Mouse (Mus musculus) hindbrain, embryonic 14.5 days (tissue): Measurements from ENCODE around the gene Slc7a11. TPM values are rescaled to one million over a fixed set of nuclear protein-coding genes. Genes with fewer than 3 reads are reported as not detected.

Experiments used
- ATAC-seq: fragments of 200-750 bp; cut with Nextera tagmentation; 2 replicates; pipeline ENCODE4 v1.8.0; 2017; ENCODE audit warnings: moderate number of reproducible peaks, mild to moderate bottlenecking, moderate TSS enrichment, moderate library complexity; ENCODE audit not compliant: low FRiP score
- DNase-seq: peaks from one replicate; pipeline ENCODE4 v3.0.0-alpha.2; 2015; ENCODE audit warnings: low spot score
- H3K27ac ChIP-seq: fragments of 300-500 bp; sonication (generic); 2 replicates; pipeline ENCODE4 v1.5.1; 2014; ENCODE audit warnings: mild to moderate bottlenecking, moderate library complexity
- H3K27me3 ChIP-seq: fragments of 300-500 bp; sonication (generic); 2 replicates; pipeline ENCODE4 v1.6.1; 2014; ENCODE audit warnings: mild to moderate bottlenecking, low read length, mixed read lengths; ENCODE audit not compliant: control insufficient read depth, insufficient read depth
- H3K36me3 ChIP-seq: fragments of 300-500 bp; sonication (generic); replicated peaks from 2 replicates; pipeline ENCODE4 v1.6.1; 2014; ENCODE audit not compliant: control insufficient read depth, insufficient read depth
- H3K4me1 ChIP-seq: fragments of 300-500 bp; sonication (generic); replicated peaks from 2 replicates; pipeline ENCODE4 v1.6.1; 2014; ENCODE audit warnings: antibody characterized with exemption, low read length, mixed read lengths; ENCODE audit not compliant: control insufficient read depth, insufficient read depth
- H3K4me2 ChIP-seq: fragments of 300-500 bp; sonication (generic); replicated peaks from 2 replicates; pipeline ENCODE4 v1.6.1; 2014; ENCODE audit warnings: mild to moderate bottlenecking, moderate library complexity
- H3K4me3 ChIP-seq: fragments of 300-500 bp; sonication (generic); replicated peaks from 2 replicates; pipeline ENCODE4 v1.5.1; 2014; ENCODE audit warnings: mild to moderate bottlenecking, low read length
- H3K9ac ChIP-seq: fragments of 300-500 bp; sonication (generic); 2 replicates; pipeline ENCODE4 v1.6.1; 2014
- H3K9me3 ChIP-seq: fragments of 300-500 bp; sonication (generic); 2 replicates; pipeline ENCODE4 v1.6.1; 2016; ENCODE audit warnings: low read length; ENCODE audit not compliant: control insufficient read depth
- WGBS: fragments of 180-500 bp; shearing (Covaris S2); extraction: QIAGEN DNeasy Blood & Tissue Kit; methylation state at CpG from one replicate; pipeline ENCODE4 v1.1.7; 2014; 5-methylcytosine and 5-hydroxymethylcytosine counted together
- polyA plus RNA-seq: library from polyadenylated mRNA; unstranded; fragments of >200 nt; fragmentation: Nextera tagmentation; extraction: Ambion mirVana; gene quantifications from 2 replicates; pipeline ENCODE4 v1.2.1, GENCODE M21; 2014

Gene Slc7a11
- polyA plus RNA-seq, 1 experiment from 2014 or later = 6.3 TPM

DNA sequence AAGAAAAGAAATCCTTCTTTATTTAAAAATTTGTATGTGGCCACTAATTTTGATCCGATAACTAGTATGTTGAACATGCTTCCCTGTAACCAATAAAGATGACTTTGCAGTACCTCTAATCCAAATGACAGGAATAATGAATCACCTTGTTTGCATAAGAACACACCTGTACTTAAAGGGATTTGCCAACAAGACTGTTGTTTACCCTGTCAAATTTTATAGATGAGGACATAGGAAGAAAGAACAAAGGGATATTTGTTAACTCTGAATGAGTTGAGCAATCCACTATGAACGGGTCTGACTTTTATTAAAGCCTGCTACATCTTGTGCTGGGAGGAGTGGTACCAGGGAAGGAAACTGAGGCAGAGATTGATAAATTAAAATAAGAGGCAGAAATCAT is 181.3 kb downstream of the Slc7a11 start:
- DNase-seq = no peak
- 78% methylated on average over 2 of the region's 2 CpGs for WGBS

DNA sequence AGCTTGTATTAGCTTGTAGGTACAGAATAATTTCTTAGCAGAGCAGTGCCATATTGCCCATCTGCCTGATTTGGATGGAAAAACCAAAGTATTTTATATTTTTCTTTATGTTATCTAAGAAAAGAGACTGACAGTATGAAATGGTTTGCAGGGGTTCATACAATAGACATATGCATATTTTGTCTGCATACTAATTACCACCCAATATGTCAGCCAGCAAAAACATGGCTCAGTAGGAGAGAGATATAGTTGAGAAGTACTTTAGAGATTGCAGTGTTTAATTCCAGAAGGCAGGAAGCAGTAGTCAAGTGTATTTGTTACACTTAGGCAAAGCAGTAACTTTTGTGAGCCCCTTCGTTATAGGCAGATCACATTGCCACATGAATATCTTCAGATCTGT is 182.7 kb downstream of the Slc7a11 start:
- Histone ChIP-seq H3K36me3 (no peaks in the 10 kb centered on the region), H3K9ac (no peak overlapping the region), H3K27me3 (no peaks in the 10 kb centered on the region), H3K27ac (no peak overlapping the region), H3K4me3 (no peak overlapping the region), H3K9me3 (no peaks in the 10 kb centered on the region), H3K4me2 (no peak overlapping the region), H3K4me1 (0 out of 2 replicates have a peak, but pooled peaks cover 4% of the 10 kb centered on the region)
- WGBS = 91% methylated on average over 1 of the region's 1 CpGs
- DNase-seq (no peak), ATAC-seq (no peak)

More for the DNA sequence above, 181.3 kb downstream of the Slc7a11 start:
- no peak overlapping the region for H3K9ac ChIP-seq
- H3K4me3 ChIP-seq = no peak overlapping the region
- 0 out of 2 replicates have a peak, but pooled peaks cover 4% of the 10 kb centered on the region for H3K4me1 ChIP-seq
- H3K4me2 ChIP-seq = no peak overlapping the region
- H3K9me3 ChIP-seq = no peaks in the 10 kb centered on the region
- H3K27ac ChIP-seq = no peak overlapping the region
- no peaks in the 10 kb centered on the region for H3K36me3 ChIP-seq
- no peaks in the 10 kb centered on the region for H3K27me3 ChIP-seq
- no peak for ATAC-seq

DNA sequence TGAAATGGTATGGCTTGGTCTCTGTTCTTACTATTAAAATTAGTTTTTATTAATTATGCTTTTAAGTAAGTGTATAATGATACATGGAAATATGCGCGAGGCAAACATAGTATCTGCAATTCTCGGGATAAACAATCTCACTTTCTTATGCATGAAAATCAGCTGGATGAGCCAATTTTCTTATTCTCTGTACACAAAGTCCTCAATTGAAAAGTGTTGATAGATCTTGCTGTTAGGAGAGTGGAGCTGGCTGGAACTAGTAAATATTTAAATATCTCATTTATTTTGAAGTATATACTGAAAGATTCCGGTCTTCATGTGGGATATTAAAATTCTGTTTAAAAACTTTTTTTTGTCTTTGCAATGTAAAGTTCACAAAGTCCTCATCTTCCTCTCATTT is 184.6 kb downstream of the Slc7a11 start:
- DNase-seq = no peak
- no peak overlapping the region for H3K9ac ChIP-seq
- no peaks in the 10 kb centered on the region for H3K9me3 ChIP-seq
- no peaks in the 10 kb centered on the region for H3K36me3 ChIP-seq
- 89% methylated on average over 4 of the region's 4 CpGs for WGBS
- no peak for ATAC-seq
- no peaks in the 10 kb centered on the region for H3K27me3 ChIP-seq
- no peak overlapping the region for H3K27ac ChIP-seq
- no peak overlapping the region for H3K4me2 ChIP-seq
- no peak overlapping the region for H3K4me3 ChIP-seq
- 0 out of 2 replicates have a peak, but pooled peaks cover 4% of the 10 kb centered on the region for H3K4me1 ChIP-seq

DNA sequence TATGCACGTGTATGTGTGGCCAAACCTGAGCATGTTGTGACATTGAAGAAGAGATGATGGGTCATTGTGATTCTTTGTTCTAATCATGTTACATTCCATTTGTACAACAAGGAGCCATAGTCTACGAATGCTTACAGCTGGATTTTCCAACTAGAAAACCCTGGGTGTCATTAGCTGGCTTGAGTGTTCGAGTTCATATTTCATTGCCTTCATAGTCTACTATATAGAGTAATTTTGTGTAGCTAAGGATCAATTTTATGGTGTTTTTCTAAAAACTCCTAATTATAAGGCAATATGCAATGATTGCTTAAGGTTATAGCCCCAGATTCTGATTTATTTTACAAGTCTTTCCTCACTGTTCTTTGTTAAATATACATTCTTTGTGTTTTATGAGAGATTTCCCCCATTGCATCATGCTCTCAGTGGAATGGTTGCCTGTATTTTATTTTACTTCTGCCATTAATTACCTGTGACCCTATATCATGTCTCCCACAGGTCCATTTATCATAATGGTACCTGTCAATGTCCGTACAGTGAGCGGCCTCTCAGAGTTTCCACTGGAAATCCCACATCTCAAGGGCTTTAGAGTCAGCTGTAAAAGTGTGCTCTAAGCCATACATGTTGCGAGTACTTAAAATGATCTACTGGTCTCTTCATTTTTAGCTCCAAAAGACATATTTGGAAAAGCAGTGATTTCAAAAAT is 193.7 kb downstream of the Slc7a11 start:
- WGBS = 86% methylated on average over 6 of the region's 6 CpGs
- ATAC-seq = no peak
- no peak overlapping the region for H3K9ac ChIP-seq

GRCm38 (mm10) chr3:50235990-50236389 is 207.4 kb downstream of the Slc7a11 start:
- no peak for ATAC-seq

More for the DNA sequence above, 193.7 kb downstream of the Slc7a11 start:
- Histone ChIP-seq H3K27me3 (no peaks in the 10 kb centered on the region), H3K27ac (no peak overlapping the region), H3K9me3 (no peaks in the 10 kb centered on the region), H3K4me1 (no peaks in the 10 kb centered on the region), H3K36me3 (no peaks in the 10 kb centered on the region), H3K4me2 (no peak overlapping the region), H3K4me3 (no peak overlapping the region)
- no peak for DNase-seq

GRCm38 (mm10) chr3:50233144-50233543 is 210.3 kb downstream of the Slc7a11 start:
- no peak for DNase-seq
- no peak overlapping the region for H3K4me3 ChIP-seq
- H3K27ac ChIP-seq = no peak overlapping the region
- WGBS = 35% methylated on average over 5 of the region's 5 CpGs
- ATAC-seq = no peak
- no peaks in the 10 kb centered on the region for H3K9me3 ChIP-seq
- no peaks in the 10 kb centered on the region for H3K4me1 ChIP-seq
- H3K9ac ChIP-seq = no peak overlapping the region
- no peak overlapping the region for H3K4me2 ChIP-seq
- no peaks in the 10 kb centered on the region for H3K36me3 ChIP-seq
- no peaks in the 10 kb centered on the region for H3K27me3 ChIP-seq

More at GRCm38 (mm10) chr3:50235990-50236389, 207.4 kb downstream of the Slc7a11 start:
- H3K4me1 ChIP-seq = no peaks in the 10 kb centered on the region
- 0 out of 2 replicates have a peak, but pooled peaks cover 3% of the 10 kb centered on the region for H3K9me3 ChIP-seq
- H3K9ac ChIP-seq = no peak overlapping the region
- no peaks in the 10 kb centered on the region for H3K36me3 ChIP-seq
- no peaks in the 10 kb centered on the region for H3K27me3 ChIP-seq
- 61% methylated on average over 3 of the region's 3 CpGs for WGBS
- no peak overlapping the region for H3K4me2 ChIP-seq
- H3K27ac ChIP-seq = no peak overlapping the region
- H3K4me3 ChIP-seq = no peak overlapping the region
- DNase-seq = no peak

- no peak overlapping the region for H3K4me2 ChIP-seq
- DNase-seq (no peak), ATAC-seq (no peak)
- H3K4me1 ChIP-seq = no peaks in the 10 kb centered on the region
- H3K36me3 ChIP-seq = no peaks in the 10 kb centered on the region
- no peak overlapping the region for H3K27ac ChIP-seq
- no peak overlapping the region for H3K4me3 ChIP-seq
- 78% methylated on average over 2 of the region's 2 CpGs for WGBS
- H3K9me3 ChIP-seq = no peaks in the 10 kb centered on the region
- H3K27me3 ChIP-seq = no peaks in the 10 kb centered on the region
- no peak overlapping the region for H3K9ac ChIP-seq
Measured at GRCm38 (mm10) chr3:50224390-50225114, 218.9 kb downstream of the Slc7a11 start.

DNA sequence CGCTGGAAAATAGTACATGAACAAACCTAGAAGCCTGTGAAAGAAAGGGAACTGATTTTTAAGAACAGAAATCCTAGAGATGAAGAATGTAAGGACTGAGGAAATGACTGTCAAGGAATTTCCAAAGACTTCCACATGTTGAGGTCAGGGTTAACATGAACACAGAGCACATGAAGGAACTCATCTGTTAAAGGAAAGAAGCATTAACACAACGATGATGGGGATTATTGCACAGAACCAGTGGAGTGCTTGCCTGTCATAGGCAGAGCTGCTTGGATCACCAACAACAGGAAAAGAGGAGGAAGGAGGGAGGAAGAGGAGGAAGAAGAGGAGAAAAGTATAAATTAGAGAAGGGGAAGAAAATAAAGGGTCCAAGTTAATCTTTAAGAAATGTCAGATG is 223.0 kb downstream of the Slc7a11 start:
- H3K36me3 ChIP-seq = no peaks in the 10 kb centered on the region
- 82% methylated on average over 2 of the region's 2 CpGs for WGBS
- ATAC-seq = no peak

DNA sequence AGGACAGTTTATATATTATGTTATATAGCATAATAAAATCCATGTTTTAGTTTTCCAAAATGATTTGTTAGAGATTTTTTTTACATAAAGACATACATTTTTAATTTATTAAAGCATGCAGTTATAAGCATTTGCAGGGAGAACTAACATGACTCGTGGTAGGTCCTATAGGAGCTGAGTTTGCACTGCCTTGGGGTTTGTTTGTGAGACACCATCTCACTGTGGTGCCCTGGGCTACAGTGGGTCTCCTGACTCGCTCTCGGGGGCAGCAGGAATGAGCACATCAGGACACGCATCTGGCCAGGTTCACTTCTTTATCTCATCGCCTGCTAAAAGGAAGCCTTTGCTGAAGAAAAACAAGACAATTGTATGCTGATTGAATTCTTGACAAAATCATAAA is 257.0 kb downstream of the Slc7a11 start:
- H3K4me1 ChIP-seq = no peaks in the 10 kb centered on the region
- H3K9ac ChIP-seq = no peak overlapping the region
- no peaks in the 10 kb centered on the region for H3K27me3 ChIP-seq
- no peak overlapping the region for H3K4me2 ChIP-seq
- H3K27ac ChIP-seq = no peak overlapping the region
- H3K9me3 ChIP-seq = no peaks in the 10 kb centered on the region
- no peaks in the 10 kb centered on the region for H3K36me3 ChIP-seq
- no peak overlapping the region for H3K4me3 ChIP-seq
- no peak for DNase-seq
- no peak for ATAC-seq
- 91% methylated on average over 5 of the region's 5 CpGs for WGBS

More for the DNA sequence above, 223.0 kb downstream of the Slc7a11 start:
- Histone ChIP-seq H3K4me2 (no peak overlapping the region), H3K4me1 (no peaks in the 10 kb centered on the region), H3K27me3 (no peaks in the 10 kb centered on the region), H3K9me3 (no peaks in the 10 kb centered on the region), H3K9ac (no peak overlapping the region), H3K27ac (no peak overlapping the region), H3K4me3 (no peak overlapping the region)
- DNase-seq = no peak
